Mouse (Mus musculus) embryonic fibroblast, embryonic 13.5 days (primary cell): ENCODE data around the gene Tcf15.

Source experiments
- CTCF ChIP-seq: IDR thresholded peaks from 2 replicates; pipeline ENCODE4 v1.5.1; 2011; ENCODE audit warnings: mild to moderate bottlenecking, control low read depth, low read length, moderate library complexity, borderline replicate concordance; ENCODE audit not compliant: insufficient read depth
- POLR2A ChIP-seq: IDR thresholded peaks from 2 replicates; pipeline ENCODE4 v1.6.1; 2011; ENCODE audit warnings: low read depth, mild to moderate bottlenecking, control low read depth, low read length, moderate library complexity

DNA sequence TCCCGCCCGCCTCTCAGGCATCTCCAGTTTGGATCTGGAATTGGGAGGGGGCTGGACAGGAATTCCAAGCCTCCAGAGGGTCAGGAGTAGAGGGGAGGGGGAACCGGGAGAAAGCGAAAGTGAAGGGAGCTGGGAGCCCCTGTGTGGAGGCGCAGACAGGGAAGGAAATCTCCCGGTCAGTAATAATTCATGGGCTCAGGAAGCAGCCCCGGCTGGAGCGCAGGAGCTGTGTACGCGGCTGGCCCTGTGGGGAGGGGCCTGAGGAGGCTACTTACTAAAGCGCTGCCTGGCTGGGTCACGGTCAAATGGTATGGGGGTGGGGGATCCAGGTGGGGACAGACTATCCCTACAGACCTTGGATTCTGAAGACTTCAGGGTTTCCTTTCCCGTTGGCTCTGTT lies 1.3 kb upstream of the Tcf15 start:
- TF ChIP-seq POLR2A (no peak), CTCF (no peak)
